Mouse (Mus musculus): ENCODE results near the gene Sh3pxd2a.

DNA sequence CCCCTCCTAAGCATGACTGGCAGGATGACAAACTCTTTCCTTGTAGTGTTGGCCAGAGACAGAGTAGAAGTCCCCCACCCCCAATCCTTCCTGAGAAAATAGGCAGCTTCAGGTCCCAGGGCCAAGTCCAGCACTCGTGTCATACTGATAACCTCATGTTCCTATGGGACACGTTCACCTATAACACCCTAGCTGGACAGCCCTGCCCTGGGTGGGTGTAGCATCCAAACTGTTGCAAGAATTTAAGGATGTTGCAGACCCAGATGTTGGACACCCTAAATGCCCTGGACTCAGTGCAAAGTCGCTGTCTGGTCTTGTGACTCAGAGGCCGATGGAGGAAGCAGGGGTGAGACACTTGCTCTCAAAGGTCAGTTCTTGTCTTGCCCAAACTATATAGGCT lies 68.9 kb downstream of the Sh3pxd2a start:
- TF ChIP-seq POLR2A (IDR thresholded peaks at IDR 0.05; ENCODE audit: low read depth, low read length) (no peak), CTCF (IDR thresholded peaks at IDR 0.05; ENCODE audit: extremely low read depth, insufficient read depth, insufficient read length, insufficient replicate concordance) (no peak)
